Comparison of ENCODE assay signal across 13 mouse cellular contexts in genomic region chr6:12244151-12244550, GRCm38 (mm10).
"Had no signal": no experiment of that assay in that cellular context is flagged by ENCODE, and none has a peak within 500 bp of the region (broad histone marks: within the 10 kb centered on the region; RNA-seq: fewer than 3 reads in every experiment).

No protein-coding gene starts in this region.

- DNase-seq: cerebellum, adult 9-11 months; cerebellum, postnatal 10 days; cerebellum, postnatal 14 days; cerebellum, postnatal 25 days; cerebellum, postnatal 36 days; embryo, embryonic 11 days; forebrain, postnatal 0 days; gastrocnemius, adult 2 months; gastrocnemius, postnatal 10 days; gastrocnemius, postnatal 14 days; gastrocnemius, postnatal 36 days; heart, adult 18-20 months; heart, adult 2 months had no signal
